Comparison of ENCODE assay signal across 11 mouse cellular contexts in genomic region chr5:143471165-143471546, GRCm38 (mm10). TPM values are rescaled to one million over a fixed set of nuclear protein-coding genes. Genes with fewer than 3 reads are reported as not detected.
DNase-seq lines count a peak whose midpoint lies in the region; ATAC-seq and TF ChIP-seq lines count a peak whose summit lies in the region.
"Had no signal": no experiment of that assay in that cellular context is flagged by ENCODE, and none has a peak within 500 bp of the region (broad histone marks: within the 10 kb centered on the region; RNA-seq: fewer than 3 reads in every experiment).

No protein-coding gene starts in this region.

- no peak; the same call in 1 of the 2 replicates for ATAC-seq in intestine, embryonic 14.5 days (replicated peaks; ENCODE audit: low FRiP score, low TSS enrichment, low read depth)
- no peak for ATAC-seq in intestine, embryonic 16.5 days
- no peak for ATAC-seq in neural tube, embryonic 14.5 days (ENCODE audit: low read depth)
- ATAC-seq in stomach, embryonic 15.5 days (ENCODE audit: insufficient read depth, low FRiP score, low read depth) = no peak; the same call in 1 of the 2 replicates

- peaks cover 24% of the 10 kb centered on the region; the same call in 1 of the 2 replicates for H3K36me3 ChIP-seq in intestine, embryonic 14.5 days (ENCODE audit: control insufficient read depth, insufficient read depth, low read length)
- peaks cover 15% of the 10 kb centered on the region for H3K36me3 ChIP-seq in intestine, embryonic 16.5 days (ENCODE audit: control insufficient read depth, insufficient read depth, low read length)
- H3K36me3 ChIP-seq in neural tube, embryonic 14.5 days (ENCODE audit: control insufficient read depth, insufficient read depth, low read length) = peaks cover 35% of the 10 kb centered on the region
- H3K36me3 ChIP-seq in stomach, embryonic 15.5 days = peaks cover 4% of the 10 kb centered on the region; the same call in 1 of the 2 replicates

- peak overlapping the region; percentile 50 for H3K27ac ChIP-seq in cerebellum, adult 2 months (ENCODE audit: insufficient read depth, low read length)
- H3K27ac ChIP-seq in intestine, embryonic 14.5 days (ENCODE audit: low read depth) = peak overlapping the region; percentile 60; the same call in 1 of the 2 replicates
- no peak overlapping the region for H3K27ac ChIP-seq in intestine, embryonic 16.5 days (ENCODE audit: low read length)
- H3K27ac ChIP-seq in neural tube, embryonic 14.5 days (ENCODE audit: low read depth, low read length) = peak overlapping the region; percentile 3; the same call in 1 of the 2 replicates
- H3K27ac ChIP-seq in stomach, embryonic 15.5 days = peak overlapping the region; percentile 44; the same call in 1 of the 2 replicates

- H3K4me3 ChIP-seq in cerebellum, adult 2 months (replicated peaks; ENCODE audit: insufficient read depth, low read depth, low read length) = no peak overlapping the region
- no peak overlapping the region for H3K4me3 ChIP-seq in intestine, embryonic 14.5 days (ENCODE audit: low read depth, low read length)
- H3K4me3 ChIP-seq in intestine, embryonic 16.5 days (ENCODE audit: low read length) = no peak overlapping the region
- H3K4me3 ChIP-seq in neural tube, embryonic 14.5 days (ENCODE audit: low read depth, low read length) = no peak overlapping the region
- no peak overlapping the region for H3K4me3 ChIP-seq in stomach, embryonic 15.5 days (replicated peaks)
- H3K4me3 ChIP-seq: kidney, embryonic 15.5 days; myocyte had no signal

- no peak overlapping the region for H3K9ac ChIP-seq in intestine, embryonic 14.5 days (ENCODE audit: low read length)
- no peak overlapping the region for H3K9ac ChIP-seq in intestine, embryonic 16.5 days (ENCODE audit: low read depth, low read length)
- H3K9ac ChIP-seq in neural tube, embryonic 14.5 days (replicated peaks; ENCODE audit: low read depth, low read length) = no peak overlapping the region
- H3K9ac ChIP-seq in stomach, embryonic 15.5 days = no peak overlapping the region
- H3K9ac ChIP-seq: hindbrain, embryonic 14.5 days; kidney, embryonic 15.5 days had no signal

- TF ChIP-seq CTCF in cerebellum, adult 2 months (IDR thresholded peaks at IDR 0.05; ENCODE audit: borderline replicate concordance, insufficient read depth, low read depth, low read length) = no peak

- no peaks in the 10 kb centered on the region for H3K27me3 ChIP-seq in cerebellum, adult 2 months (ENCODE audit: control insufficient read depth, insufficient read depth, low read length)
- H3K27me3 ChIP-seq in intestine, embryonic 14.5 days (replicated peaks; ENCODE audit: control insufficient read depth, insufficient read depth, low read length) = no peaks in the 10 kb centered on the region
- no peaks in the 10 kb centered on the region for H3K27me3 ChIP-seq in intestine, embryonic 16.5 days (replicated peaks; ENCODE audit: control insufficient read depth, insufficient read depth, low read length)
- H3K27me3 ChIP-seq in neural tube, embryonic 14.5 days (ENCODE audit: control insufficient read depth, insufficient read depth, low read length) = no peaks in the 10 kb centered on the region
- no peaks in the 10 kb centered on the region for H3K27me3 ChIP-seq in stomach, embryonic 15.5 days (replicated peaks)
- H3K27me3 ChIP-seq: kidney, embryonic 15.5 days had no signal

- H3K4me1 ChIP-seq in cerebellum, adult 2 months (ENCODE audit: control insufficient read depth, insufficient read depth, low read length) = peaks cover 16% of the 10 kb centered on the region; the same call in 1 of the 2 replicates
- no peaks in the 10 kb centered on the region; the same call in 1 of the 2 replicates for H3K4me1 ChIP-seq in intestine, embryonic 14.5 days (replicated peaks; ENCODE audit: control insufficient read depth, insufficient read depth, low read length)
- 0 out of 2 replicates have a peak, but pooled peaks cover 5% of the 10 kb centered on the region for H3K4me1 ChIP-seq in intestine, embryonic 16.5 days (ENCODE audit: control insufficient read depth, insufficient read depth, low read length)
- H3K4me1 ChIP-seq in neural tube, embryonic 14.5 days (ENCODE audit: control insufficient read depth, insufficient read depth, low read length) = no peaks in the 10 kb centered on the region
- no peaks in the 10 kb centered on the region for H3K4me1 ChIP-seq in stomach, embryonic 15.5 days
- H3K4me1 ChIP-seq: kidney, embryonic 15.5 days had no signal

- no peak overlapping the region for H3K4me2 ChIP-seq in intestine, embryonic 14.5 days (ENCODE audit: low read length)
- no peak overlapping the region for H3K4me2 ChIP-seq in intestine, embryonic 16.5 days (ENCODE audit: low read depth, low read length)
- H3K4me2 ChIP-seq in neural tube, embryonic 14.5 days (ENCODE audit: low read depth, low read length) = no peak overlapping the region
- no peak overlapping the region for H3K4me2 ChIP-seq in stomach, embryonic 15.5 days
- H3K4me2 ChIP-seq: hindbrain, embryonic 14.5 days; kidney, embryonic 15.5 days had no signal

- TF ChIP-seq POLR2A in cerebellum, adult 2 months (IDR thresholded peaks at IDR 0.05; ENCODE audit: borderline replicate concordance, insufficient read depth, low read length) = no peak

- WGBS in cerebellum, adult 2 months = 55% methylated on average over 3 of the region's 3 CpGs
- 86% methylated on average over 3 of the region's 3 CpGs for whole genome bisulfite sequencing in intestine, embryonic 14.5 days
- WGBS in intestine, embryonic 16.5 days = 89% methylated on average over 3 of the region's 3 CpGs
- 92% methylated on average over 3 of the region's 3 CpGs for WGBS in neural tube, embryonic 14.5 days
- WGBS in stomach, embryonic 15.5 days = 86% methylated on average over 3 of the region's 3 CpGs

- no peak for DNase-seq in cerebellum, adult 2 months
- no peak for DNase-seq in cerebellum, postnatal 14 days
- DNase-seq in intestine, embryonic 14.5 days (ENCODE audit: low spot score) = no peak
- no peak for DNase-seq in neural tube, embryonic 10.5 days (ENCODE audit: extremely low spot score, low spot score)
- no peak for DNase-seq in kidney, adult 11 months

- H3K9me3 ChIP-seq in intestine, embryonic 14.5 days (ENCODE audit: control insufficient read depth, low read length) = no peaks in the 10 kb centered on the region
- no peaks in the 10 kb centered on the region for H3K9me3 ChIP-seq in intestine, embryonic 16.5 days (ENCODE audit: control insufficient read depth, low read length)
- no peaks in the 10 kb centered on the region for H3K9me3 ChIP-seq in neural tube, embryonic 14.5 days (ENCODE audit: control insufficient read depth, low read length)
- H3K9me3 ChIP-seq in stomach, embryonic 15.5 days = no peaks in the 10 kb centered on the region
- H3K9me3 ChIP-seq: kidney, embryonic 15.5 days had no signal

RNA-seq across cellular contexts. Expression of gene Daglb, which starts 6.8 kb away (rescaled TPM):
- polyA plus RNA-seq in cerebellum, adult 2 months (2012; rRNA removed) = 27.8 and 30.4 TPM in 2 replicates
- polyA plus RNA-seq in intestine, embryonic 14.5 days (2014; fragmentation: Nextera tagmentation; extraction: Ambion mirVana) = 9.3 and 10.3 TPM in 2 replicates
- 16.2 and 18.5 TPM in 2 replicates for polyA plus RNA-seq in intestine, embryonic 16.5 days (2015; fragmentation: Nextera tagmentation; extraction: Ambion mirVana)
- polyA plus RNA-seq in neural tube, embryonic 14.5 days (2014; fragmentation: Nextera tagmentation; extraction: Ambion mirVana) = 21.3 and 21.7 TPM in 2 replicates
- 10.4 and 11.3 TPM in 2 replicates for polyA plus RNA-seq in stomach, embryonic 15.5 days (2015; fragmentation: Nextera tagmentation; extraction: Ambion mirVana)

RNA-seq across cellular contexts. Expression of gene Rac1, which starts 56.7 kb away (rescaled TPM):
- polyA plus RNA-seq in cerebellum, adult 2 months (2012; rRNA removed) = 557 and 572 TPM in 2 replicates
- polyA plus RNA-seq in intestine, embryonic 14.5 days (2014; fragmentation: Nextera tagmentation; extraction: Ambion mirVana) = 439 and 475 TPM in 2 replicates
- 52.6 and 307 TPM in 2 replicates for polyA plus RNA-seq in intestine, embryonic 16.5 days (2015; fragmentation: Nextera tagmentation; extraction: Ambion mirVana)
- polyA plus RNA-seq in neural tube, embryonic 14.5 days (2014; fragmentation: Nextera tagmentation; extraction: Ambion mirVana) = 454 and 468 TPM in 2 replicates
- 425 and 464 TPM in 2 replicates for polyA plus RNA-seq in stomach, embryonic 15.5 days (2015; fragmentation: Nextera tagmentation; extraction: Ambion mirVana)
